Comparison of ENCODE assay signal across 7 mouse cellular contexts in genomic region chr4:135960717-135961116, GRCm38 (mm10). TPM values are rescaled to one million over a fixed set of nuclear protein-coding genes. Genes with fewer than 3 reads are reported as not detected.
DNase-seq lines count a peak whose midpoint lies in the region; ATAC-seq lines count a peak whose summit lies in the region.

No protein-coding gene starts in this region.

- ATAC-seq in erythroid progenitor cell, adult 5-6 weeks (replicated peaks; ENCODE audit: low FRiP score, poor library complexity, severe bottlenecking): peak; percentile 44; the same call in 1 of the 2 replicates

- peak; percentile 92 for DNase-seq in 3T3-L1 (ENCODE audit: low read depth, low spot score)
- DNase-seq in B cell, adult 2 months: peak; percentile 90 to 93
- DNase-seq in brain, adult 2 months (ENCODE audit: low read depth, low spot score): peak; percentile 92
- peak; percentile 88 to 92 for DNase-seq in kidney, postnatal 25 days
- DNase-seq in lung, postnatal 10 days: peak; percentile 88
- DNase-seq in skeletal muscle tissue, adult 2 months (ENCODE audit: low read depth, low spot score): peak; percentile 74

RNA-seq across cellular contexts. Expression of gene Gale, which starts 2.8 kb away (rescaled TPM):
- 1.4 and 6.3 TPM in 2 replicates for total RNA-seq in erythroid progenitor cell, adult 5-6 weeks (2015; ENCODE audit: low replicate concordance)
- 3.6 and 12.2 TPM in 2 replicates for total RNA-seq in erythroid progenitor cell, adult 5-6 weeks (2017; ENCODE audit: low replicate concordance)

RNA-seq across cellular contexts. Expression of gene Lypla2, which starts 11.7 kb away (rescaled TPM):
- total RNA-seq in erythroid progenitor cell, adult 5-6 weeks (2015; ENCODE audit: low replicate concordance): 16.3 and 18.7 TPM in 2 replicates
- 6.3 and 12.9 TPM in 2 replicates for total RNA-seq in erythroid progenitor cell, adult 5-6 weeks (2017; ENCODE audit: low replicate concordance)

RNA-seq across cellular contexts. Expression of gene Hmgcl, which starts 14.5 kb away (rescaled TPM):
- total RNA-seq in erythroid progenitor cell, adult 5-6 weeks (2015; ENCODE audit: low replicate concordance): 24.3 and 25.2 TPM in 2 replicates
- total RNA-seq in erythroid progenitor cell, adult 5-6 weeks (2017; ENCODE audit: low replicate concordance): 19.6 and 30.0 TPM in 2 replicates

RNA-seq across cellular contexts. Expression of gene Pithd1, which starts 26.3 kb away (rescaled TPM):
- total RNA-seq in erythroid progenitor cell, adult 5-6 weeks (2015; ENCODE audit: low replicate concordance): 85.8 and 92.6 TPM in 2 replicates
- total RNA-seq in erythroid progenitor cell, adult 5-6 weeks (2017; ENCODE audit: low replicate concordance): 78.3 and 100 TPM in 2 replicates

RNA-seq across cellular contexts. Expression of gene Fuca1, which starts 40.2 kb away (rescaled TPM):
- 23.1 and 45.3 TPM in 2 replicates for total RNA-seq in erythroid progenitor cell, adult 5-6 weeks (2015; ENCODE audit: low replicate concordance)
- total RNA-seq in erythroid progenitor cell, adult 5-6 weeks (2017; ENCODE audit: low replicate concordance): 38.9 and 50.2 TPM in 2 replicates

Comparison
In these comparisons a context has a peak if more than half of its experiments do, and no peak if none do; other contexts are left out.
1. Peak in every context shown above with its lines: DNase-seq and ATAC-seq.